Mouse (Mus musculus) kidney, postnatal 10 days (tissue): Measurements from ENCODE around the gene Il12a.
"Not testable (repeated sequence)": the region's sequence is repeated elsewhere in the genome, so short reads cannot be mapped to it uniquely, and the experiment has no call there.

ENCODE experiments used
- DNase-seq: peaks from one replicate; pipeline ENCODE4 v3.0.0; 2021; ENCODE audit warnings: mixed read lengths

The Il12a gene

GRCm38 (mm10) chr3:68743472-68743732, 53.0 kb downstream of the Il12a start:
- no peak for DNase-seq

DNA sequence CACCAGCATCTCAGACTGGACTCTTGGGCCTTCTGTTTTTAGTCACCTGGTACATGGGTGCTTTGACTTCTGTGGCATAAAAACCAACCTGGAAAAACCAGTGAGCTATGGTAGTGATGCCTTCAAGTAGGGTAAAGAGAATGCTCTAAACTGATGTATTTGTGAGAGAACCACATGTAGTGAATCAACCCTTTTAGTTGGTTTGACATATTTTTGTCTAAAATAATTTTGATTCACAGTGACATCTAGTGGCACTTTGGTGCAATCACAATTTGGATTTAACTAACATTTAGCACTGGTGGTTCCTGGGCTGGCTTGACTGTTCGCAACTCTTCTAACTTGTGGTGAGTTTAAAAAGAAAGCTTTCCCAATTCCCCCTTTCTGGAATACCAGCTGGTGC, 53.7 kb downstream of the Il12a start:
- DNase-seq, result no peak

- DNase-seq, result no peak
Observed at GRCm38 (mm10) chr3:68745033-68745432, 54.6 kb downstream of the Il12a start.

DNA sequence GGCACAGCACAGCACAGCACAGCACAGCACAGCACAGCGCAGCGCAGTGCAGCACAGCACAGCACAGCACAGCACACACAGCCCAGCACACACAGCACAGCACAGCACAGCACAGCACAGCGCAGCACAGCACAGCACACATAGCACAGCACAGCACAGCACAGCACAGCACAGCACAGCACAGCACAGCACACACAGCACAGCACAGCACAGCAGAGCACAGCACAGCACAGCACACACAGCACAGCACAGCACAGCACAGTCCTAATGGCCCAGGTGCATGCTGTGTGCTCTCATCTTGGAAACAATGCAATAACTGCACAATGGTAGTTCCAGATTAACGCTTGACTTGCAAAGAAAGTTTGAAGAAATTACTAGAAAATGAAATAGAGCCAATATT, 55.8 kb downstream of the Il12a start:
- DNase-seq, result not testable (repeated sequence)
